Mouse (Mus musculus) testis, adult 2 months (tissue): ENCODE measurements around the gene Ces2b. TPM values are rescaled to one million over a fixed set of nuclear protein-coding genes. Genes with fewer than 3 reads are reported as not detected.

Source experiments
- polyA plus RNA-seq: library from polyadenylated mRNA; depleted of rRNA; stranded (reverse); fragments of >200 nt; gene quantifications from 2 replicates; pipeline ENCODE4 v1.2.3, GENCODE M21; 2012; rRNA removed

Ces2b gene
- polyA plus RNA-seq, 1 experiment: 0.11 TPM

Other genes with a start within 250 kb of the Ces2b start
- 1.2 and 1.3 TPM in 2 replicates for gene Pdp2, start 240.1 kb upstream of the Ces2b start, polyA plus RNA-seq
- gene Cdh16, start 207.2 kb upstream of the Ces2b start, polyA plus RNA-seq: 1.3 TPM in 1 of 2 replicates, not detected in the other
- 0.36 and 0.42 TPM in 2 replicates for gene Rrad, start 200.2 kb upstream of the Ces2b start, polyA plus RNA-seq
- 61.8 and 67.2 TPM in 2 replicates for gene Ciao2b, start 189.6 kb upstream of the Ces2b start, polyA plus RNA-seq
- gene Ces2a, start 97.6 kb upstream of the Ces2b start, polyA plus RNA-seq: 0.05 TPM in 1 of 2 replicates, not detected in the other
- gene Ces2c, start 15.5 kb downstream of the Ces2b start, polyA plus RNA-seq: 0.05 TPM in 1 of 2 replicates, not detected in the other
- gene Ces2e, start 94.7 kb downstream of the Ces2b start, polyA plus RNA-seq: 0.37 and 0.38 TPM in 2 replicates
- gene Ces2f, start 115.8 kb downstream of the Ces2b start, polyA plus RNA-seq: 0.01 TPM in 1 of 2 replicates, not detected in the other
- gene Ces2g, start 130.1 kb downstream of the Ces2b start, polyA plus RNA-seq: 0.70 and 0.88 TPM in 2 replicates
- 0.36 and 0.75 TPM in 2 replicates for gene Ces2h, start 169.3 kb downstream of the Ces2b start, polyA plus RNA-seq
- 0.58 and 0.93 TPM in 2 replicates for gene Ces3a, start 217.0 kb downstream of the Ces2b start, polyA plus RNA-seq